Mouse (Mus musculus): ENCODE measurements at regions not wholly inside any gene's neighbourhood (a gene's known extent, or its start where the extent isn't known, plus 50 kb on each side); places are given as distances from the start of the nearest gene placed in this dataset.

DNA sequence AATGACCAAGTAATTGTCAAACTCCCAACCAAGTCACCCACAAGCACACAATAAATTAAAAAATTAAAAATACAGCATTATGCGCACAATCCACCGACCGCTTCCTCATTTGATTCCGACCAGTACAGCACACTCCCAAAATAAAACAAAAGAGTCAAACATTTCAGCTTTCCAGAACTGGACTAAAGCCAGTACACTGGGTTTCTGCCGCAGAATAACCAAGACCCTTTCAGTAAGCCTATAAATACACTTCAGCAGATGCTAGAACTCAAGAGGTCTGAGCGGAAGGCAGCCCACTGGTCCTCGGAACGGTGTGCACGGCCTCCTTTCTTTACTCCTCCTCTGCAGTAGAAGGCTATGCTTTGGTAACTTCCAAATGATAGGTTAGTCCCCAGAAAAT lies 98.2 kb upstream of the Selenok start:
- no peak for DNase-seq (ENCODE audit: low read depth)

GRCm38 (mm10) chr14:29876668-29877067 lies 91.4 kb upstream of the Selenok start:
- DNase-seq (ENCODE audit: low read depth): no peak

DNA sequence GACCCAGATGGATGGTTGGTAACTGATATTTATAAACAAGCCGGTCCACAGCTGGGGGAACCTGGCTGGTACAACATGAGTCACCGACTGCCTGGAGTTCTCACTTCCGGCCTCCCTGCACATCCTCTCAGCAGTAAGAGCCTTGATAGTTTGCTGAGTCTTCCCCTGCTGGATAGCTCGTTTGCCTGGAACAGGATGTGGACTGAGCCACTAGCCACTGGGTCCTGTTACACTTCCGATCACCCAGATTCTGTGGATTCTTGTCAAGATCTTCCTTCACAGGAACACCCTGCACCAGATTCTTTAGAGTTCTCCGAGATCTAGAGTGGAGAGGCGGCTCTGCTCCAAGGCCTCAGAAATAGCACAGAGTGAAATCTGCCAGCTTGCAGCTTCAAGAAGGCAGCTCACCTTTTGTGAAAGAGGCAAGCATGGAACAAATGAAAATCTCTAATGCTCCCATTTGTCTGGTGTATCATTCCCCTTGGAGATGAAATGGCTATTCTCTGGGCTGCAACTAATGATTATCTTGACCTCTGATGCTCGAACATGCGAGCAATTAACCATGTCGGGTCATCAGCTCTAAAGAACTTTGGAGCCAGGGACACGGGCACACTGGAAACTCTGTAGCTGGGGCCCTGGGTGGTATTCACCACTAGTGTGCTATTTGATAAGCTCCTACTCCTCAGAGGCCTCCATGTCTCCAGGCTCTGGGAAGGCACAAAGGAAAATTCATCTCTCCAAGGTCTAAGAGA lies 90.3 kb upstream of the Selenok start:
- DNase-seq (ENCODE audit: low read depth): no peak

- no peak for DNase-seq (ENCODE audit: low read depth)
These were observed 89.7 kb upstream of the Selenok start for GRCm38 (mm10) chr14:29878423-29878800.

DNA sequence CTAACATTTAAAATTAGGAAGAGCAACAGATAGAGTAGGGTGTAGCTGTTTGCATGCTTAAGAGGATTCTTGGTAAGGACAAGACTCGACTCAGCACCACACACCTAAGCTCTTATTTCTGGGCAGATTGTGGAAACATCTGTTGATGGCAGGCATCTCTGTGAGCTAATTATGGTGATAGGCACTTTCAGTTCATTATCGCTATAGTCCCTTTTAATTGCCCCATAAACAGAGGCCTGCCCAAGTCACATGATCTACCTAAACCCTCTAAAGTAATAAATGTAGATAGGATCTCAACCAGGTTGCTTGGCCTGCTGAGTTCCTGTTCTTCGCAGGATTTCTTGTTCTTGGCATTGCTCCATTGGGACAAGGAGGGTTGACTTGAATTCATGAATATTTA lies 88.8 kb upstream of the Selenok start:
- no peak for DNase-seq (ENCODE audit: low read depth)

DNA sequence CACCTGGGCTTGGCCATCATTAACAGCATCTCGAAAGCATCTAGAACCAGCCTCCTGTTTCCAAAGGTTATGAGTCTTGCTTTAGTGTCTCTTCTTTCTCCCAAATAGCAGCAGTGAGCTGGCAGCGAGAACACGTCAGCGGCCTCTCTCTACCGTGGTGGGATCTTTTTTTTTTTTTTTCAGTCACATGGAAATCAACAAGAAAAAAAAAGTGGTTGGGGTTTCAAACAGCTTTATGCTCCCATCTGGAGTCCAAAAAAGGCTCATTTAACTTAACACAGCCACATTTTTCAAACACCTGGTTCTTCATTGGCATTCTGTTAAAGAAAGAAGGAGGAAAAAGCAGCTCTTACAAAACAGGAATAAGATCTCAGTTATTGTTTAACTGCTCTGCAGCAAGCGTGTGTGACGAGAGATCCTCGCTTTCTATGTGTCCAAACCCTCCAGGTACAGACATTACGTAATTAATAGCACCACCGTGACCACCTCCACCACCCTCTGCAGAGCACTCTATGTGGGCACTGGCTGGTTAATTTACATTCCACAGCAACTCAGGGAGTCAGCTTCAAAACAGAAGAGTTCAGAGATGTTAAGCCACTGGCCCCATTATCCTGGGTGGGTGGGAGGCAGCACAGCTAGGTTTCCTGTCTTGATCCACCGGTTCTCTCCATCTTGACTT lies 85.3 kb upstream of the Selenok start:
- no peak for DNase-seq (ENCODE audit: low read depth)

- no peak for DNase-seq (ENCODE audit: low read depth)
These were observed 72.6 kb upstream of the Selenok start for GRCm38 (mm10) chr14:29895332-29895988.

- DNase-seq (ENCODE audit: low read depth): no peak
These were observed 72.0 kb upstream of the Selenok start for GRCm38 (mm10) chr14:29895989-29896675.

- no peak for DNase-seq (ENCODE audit: low read depth)
These were observed 67.2 kb upstream of the Selenok start for GRCm38 (mm10) chr14:29900931-29901330.

GRCm38 (mm10) chr14:29903574-29903973 lies 64.5 kb upstream of the Selenok start:
- no peak for DNase-seq (ENCODE audit: low read depth)

- DNase-seq (ENCODE audit: low read depth): no peak
These were observed 63.3 kb upstream of the Selenok start for GRCm38 (mm10) chr14:29904856-29905255.

- DNase-seq (ENCODE audit: low read depth): no peak
These were observed 58.4 kb upstream of the Selenok start for GRCm38 (mm10) chr14:29909741-29910140.
